Mouse (Mus musculus): ENCODE measurements around the gene Nt5dc1. TPM values are rescaled to one million over a fixed set of nuclear protein-coding genes. Genes with fewer than 3 reads are reported as not detected.

The Nt5dc1 gene
- total and polyA plus RNA-seq, 3 experiments: 14.3 to 25.9 (median 21.1) TPM

DNA sequence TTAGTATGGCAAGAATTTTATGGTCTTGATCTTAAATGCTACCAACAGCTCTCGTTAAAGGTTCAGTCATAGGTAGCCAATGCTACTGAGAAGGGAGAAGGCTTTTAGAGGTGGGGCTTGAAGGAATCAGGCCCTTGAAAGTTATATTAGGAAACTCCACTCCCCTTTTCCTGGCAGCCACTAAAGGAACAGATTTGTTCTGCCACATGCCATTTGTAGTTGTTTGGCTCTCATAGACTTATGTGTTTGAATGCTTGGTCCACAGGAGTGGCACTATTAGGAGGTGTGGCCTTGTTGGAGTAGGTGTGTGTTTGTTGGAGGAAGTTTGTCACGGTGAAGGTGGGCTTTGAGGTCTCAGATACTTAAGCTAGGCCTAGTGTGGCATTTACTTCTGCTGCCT, 97.5 kb downstream of the Nt5dc1 start:
- in situ Hi-C loops (cut with MboI; ENCODE audit: low pct_ligation_motif_present, low pct_unique_long_range_greater_than_20kb, low sequenced_read_pairs): no loop called here
- Histone ChIP-seq H3K79me2 (replicated peaks; ENCODE audit: control insufficient read depth, extremely low read depth, insufficient read depth, poor library complexity, severe bottlenecking) (no peaks in the 10 kb centered on the region), H3K36me3 (replicated peaks in 1 of 2; ENCODE audit: control insufficient read depth in 1 of 2, insufficient read depth in 1 of 2, low read length in 1 of 2) (peaks cover 3 to 41% of the 10 kb centered on the region in 2 experiments), H3K27me3 (replicated peaks) (no peaks in the 10 kb centered on the region), H3K9ac (ENCODE audit: insufficient read depth, low read depth) (no peak overlapping the region), H3K27ac (ENCODE audit: insufficient read depth, low read depth) (no peak overlapping the region), H3K9me3 (replicated peaks; ENCODE audit: low read length) (no peaks in the 10 kb centered on the region), H3K4me1 (ENCODE audit: control insufficient read depth in 1 of 2, insufficient read depth in 2 of 2) (peaks cover 0 to 10% of the 10 kb centered on the region in 2 experiments; a peak in 2 of 4 replicates), H3K4me2 (ENCODE audit: insufficient read depth, low read depth, poor library complexity, severe bottlenecking) (no peak overlapping the region), H3K4me3 (replicated peaks in 1 of 3; ENCODE audit: low read depth in 2 of 3, low read length in 2 of 3, poor library complexity in 1 of 3) (no peak overlapping the region)
- dilution Hi-C loops (cut with MboI; ENCODE audit: extremely low pct_ligation_motif_present, extremely low pct_unique_long_range_greater_than_20kb, low sequenced_read_pairs): no loop called here
- no peak for DNase-seq (ENCODE audit: extremely low read depth)
- TF ChIP-seq USF2 (conservative IDR thresholded peaks at IDR 0.05; ENCODE audit: low read depth, low read length) (no peak), MAX (IDR thresholded peaks at IDR 0.05; ENCODE audit: low read length) (no peak), KAT2A (IDR thresholded peaks at IDR 0.05; ENCODE audit: insufficient replicate concordance, low read length) (no peak), ZKSCAN1 (IDR thresholded peaks at IDR 0.05; ENCODE audit: borderline replicate concordance, low read depth, low read length) (no peak), E2F4 (IDR thresholded peaks at IDR 0.05; ENCODE audit: insufficient replicate concordance, low read depth, low read length) (no peak), NRF1 (IDR thresholded peaks at IDR 0.05; ENCODE audit: low read depth, low read length) (no peak), JUND (conservative IDR thresholded peaks at IDR 0.05; ENCODE audit: low read depth, low read length) (no peak), ZMIZ1 (IDR thresholded peaks at IDR 0.05; ENCODE audit: low read depth, low read length) (no peak), EP300 (IDR thresholded peaks at IDR 0.05; ENCODE audit: low read length) (no peak), JUN (IDR thresholded peaks at IDR 0.05; ENCODE audit: insufficient read depth, low read depth, low read length) (no peak), IRF4 (IDR thresholded peaks at IDR 0.05; ENCODE audit: low read depth, low read length) (no peak), GABPA (IDR thresholded peaks at IDR 0.05; ENCODE audit: insufficient replicate concordance, low read depth, low read length) (no peak), RCOR1 (conservative IDR thresholded peaks at IDR 0.05; ENCODE audit: low read depth, low read length) (no peak), CHD2 (IDR thresholded peaks at IDR 0.05; ENCODE audit: low read length) (no peak), HCFC1 (IDR thresholded peaks at IDR 0.05; ENCODE audit: low read depth, low read length) (no peak)

DNA sequence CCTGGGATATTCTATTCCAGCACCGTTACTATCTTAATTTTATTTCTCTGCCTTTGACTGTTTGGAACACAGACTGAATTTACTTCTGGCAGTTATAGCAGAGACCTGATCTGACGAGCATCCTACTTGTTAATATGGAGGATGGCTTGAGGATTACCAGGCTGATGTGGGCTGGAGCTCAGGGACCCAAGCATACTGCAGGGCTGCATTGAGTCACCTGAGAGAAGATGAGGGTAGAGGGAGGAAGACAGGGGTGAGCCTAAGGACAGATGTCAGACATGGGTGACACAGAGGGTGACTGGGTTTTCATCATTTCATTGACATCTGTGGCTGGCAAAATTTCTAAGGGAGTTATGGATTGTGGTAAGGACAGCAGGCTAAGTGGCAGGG, 101.1 kb downstream of the Nt5dc1 start:
- dilution Hi-C loops (cut with MboI; ENCODE audit: extremely low pct_ligation_motif_present, extremely low pct_unique_long_range_greater_than_20kb, low sequenced_read_pairs): no loop called here
- H3K36me3 ChIP-seq (replicated peaks in 1 of 2; ENCODE audit: control insufficient read depth in 1 of 2, insufficient read depth in 1 of 2, low read length in 1 of 2): peaks cover 6 to 48% of the 10 kb centered on the region in 2 experiments

More for the DNA sequence above, 101.1 kb downstream of the Nt5dc1 start:
- Histone ChIP-seq H3K27me3 (replicated peaks) (no peaks in the 10 kb centered on the region), H3K27ac (ENCODE audit: insufficient read depth, low read depth) (no peak overlapping the region), H3K4me2 (ENCODE audit: insufficient read depth, low read depth, poor library complexity, severe bottlenecking) (no peak overlapping the region), H3K4me1 (ENCODE audit: control insufficient read depth in 1 of 2, insufficient read depth in 2 of 2) (peaks cover 0 to 10% of the 10 kb centered on the region in 2 experiments; a peak in 2 of 4 replicates), H3K4me3 (replicated peaks in 1 of 3; ENCODE audit: low read depth in 2 of 3, low read length in 2 of 3, poor library complexity in 1 of 3) (no peak overlapping the region), H3K79me2 (replicated peaks; ENCODE audit: control insufficient read depth, extremely low read depth, insufficient read depth, poor library complexity, severe bottlenecking) (no peaks in the 10 kb centered on the region), H3K9me3 (replicated peaks; ENCODE audit: low read length) (no peaks in the 10 kb centered on the region), H3K9ac (ENCODE audit: insufficient read depth, low read depth) (no peak overlapping the region)
- TF ChIP-seq SIN3A (IDR thresholded peaks at IDR 0.05; ENCODE audit: low read length) (no peak), POLR2AphosphoS2 (IDR thresholded peaks at IDR 0.05; ENCODE audit: low read depth, low read length) (no peak), NELFE (IDR thresholded peaks at IDR 0.05; ENCODE audit: low read depth, low read length) (no peak), GABPA (IDR thresholded peaks at IDR 0.05; ENCODE audit: insufficient replicate concordance, low read depth, low read length) (no peak), NRF1 (IDR thresholded peaks at IDR 0.05; ENCODE audit: low read depth, low read length) (no peak), CHD1 (IDR thresholded peaks at IDR 0.05; ENCODE audit: low read depth, low read length) (no peak), KAT2A (IDR thresholded peaks at IDR 0.05; ENCODE audit: insufficient replicate concordance, low read length) (no peak)
- in situ Hi-C loops (cut with MboI; ENCODE audit: low pct_ligation_motif_present, low pct_unique_long_range_greater_than_20kb, low sequenced_read_pairs): no loop called here
- DNase-seq (ENCODE audit: extremely low read depth): no peak
